25 mouse cellular contexts compared by ENCODE assay signal in genomic region chr5:91609041-91609440, GRCm38 (mm10).
DNase-seq lines count a peak whose midpoint lies in the region; ATAC-seq and TF ChIP-seq lines count a peak whose summit lies in the region.
"Had no signal": no experiment of that assay in that cellular context is flagged by ENCODE, and none has a peak within 500 bp of the region (broad histone marks: within the 10 kb centered on the region; RNA-seq: fewer than 3 reads in every experiment).

No protein-coding gene starts in this region.

- intact Hi-C loops in gastrocnemius, postnatal 14 days (cut with DNase I; ENCODE audit: low total_unique reads), result no loop called here

- H3K27ac ChIP-seq in CH12.LX (ENCODE audit: insufficient read depth, low read depth), result no peak overlapping the region
- no peak overlapping the region for H3K27ac ChIP-seq in intestine, embryonic 15.5 days
- peak overlapping the region; percentile 49; the same call in 1 of the 2 replicates for H3K27ac ChIP-seq in stomach, postnatal 0 days (replicated peaks)
- H3K27ac ChIP-seq in forebrain, postnatal 0 days (ENCODE audit: low read depth, low read length), result no peak overlapping the region
- H3K27ac ChIP-seq: forebrain, embryonic 10.5 days; forebrain, embryonic 13.5 days; heart, embryonic 15.5 days; hindbrain, embryonic 14.5 days; hindbrain, postnatal 0 days had no signal

- no peak overlapping the region for H3K4me3 ChIP-seq in CH12.LX (replicated peaks in 1 of 3; ENCODE audit: low read depth in 2 of 3, low read length in 2 of 3, poor library complexity in 1 of 3)
- no peak overlapping the region for H3K4me3 ChIP-seq in intestine, embryonic 15.5 days (replicated peaks)
- no peak overlapping the region for H3K4me3 ChIP-seq in stomach, postnatal 0 days (ENCODE audit: low read depth, low read length)
- H3K4me3 ChIP-seq in forebrain, postnatal 0 days (ENCODE audit: low read depth, low read length), result no peak overlapping the region
- H3K4me3 ChIP-seq: forebrain, embryonic 10.5 days; forebrain, embryonic 13.5 days; heart, embryonic 12.5 days; heart, embryonic 15.5 days had no signal

- no peak overlapping the region for H3K9ac ChIP-seq in CH12.LX (ENCODE audit: insufficient read depth, low read depth)
- no peak overlapping the region for H3K9ac ChIP-seq in intestine, embryonic 15.5 days
- no peak overlapping the region for H3K9ac ChIP-seq in stomach, postnatal 0 days (ENCODE audit: low read length)
- no peak overlapping the region for H3K9ac ChIP-seq in forebrain, postnatal 0 days
- H3K9ac ChIP-seq: forebrain, embryonic 13.5 days; heart, embryonic 12.5 days; heart, embryonic 15.5 days; hindbrain, embryonic 14.5 days had no signal

- no peak for DNase-seq in CH12.LX (ENCODE audit: extremely low read depth)
- peak; percentile 66 for DNase-seq in large intestine, adult 2 months (ENCODE audit: low read depth, low spot score)
- no peak for DNase-seq in stomach, postnatal 0 days (ENCODE audit: low spot score)
- no peak for DNase-seq in gastrocnemius, postnatal 14 days
- DNase-seq in frontal cortex, postnatal 14 days (ENCODE audit: low spot score in 2 of 2), result no peak
- no peak for DNase-seq in forebrain, postnatal 0 days
- DNase-seq: adrenal gland, postnatal 10 days; adrenal gland, postnatal 36 days; cerebellum, adult 18-20 months; cerebellum, adult 9-10 months; cerebellum, postnatal 14 days; gastrocnemius, postnatal 36 days; heart, adult 11 months; heart, postnatal 10 days; heart, postnatal 36 days had no signal

- H3K27me3 ChIP-seq in CH12.LX (replicated peaks), result no peaks in the 10 kb centered on the region
- no peaks in the 10 kb centered on the region for H3K27me3 ChIP-seq in intestine, embryonic 15.5 days (replicated peaks)
- H3K27me3 ChIP-seq in stomach, postnatal 0 days (ENCODE audit: control insufficient read depth, insufficient read depth, low read length), result no peaks in the 10 kb centered on the region
- H3K27me3 ChIP-seq in forebrain, postnatal 0 days (ENCODE audit: insufficient read depth, low read length), result no peaks in the 10 kb centered on the region
- H3K27me3 ChIP-seq: forebrain, embryonic 13.5 days; heart, embryonic 12.5 days; heart, embryonic 15.5 days had no signal

- TF ChIP-seq EP300 in CH12.LX (IDR thresholded peaks at IDR 0.05; ENCODE audit: low read length), result no peak
- no peak for TF ChIP-seq EP300 in stomach, postnatal 0 days (optimal IDR thresholded peaks at IDR 0.05)

- dilution Hi-C loops in CH12.LX (cut with MboI; ENCODE audit: extremely low pct_ligation_motif_present, extremely low pct_unique_long_range_greater_than_20kb, low sequenced_read_pairs), result no loop called here

- no peaks in the 10 kb centered on the region for H3K9me3 ChIP-seq in CH12.LX (replicated peaks; ENCODE audit: low read length)
- H3K9me3 ChIP-seq in intestine, embryonic 15.5 days, result no peaks in the 10 kb centered on the region
- H3K9me3 ChIP-seq in stomach, postnatal 0 days (ENCODE audit: control insufficient read depth, low read length), result no peaks in the 10 kb centered on the region
- H3K9me3 ChIP-seq in forebrain, postnatal 0 days (ENCODE audit: low read length), result no peaks in the 10 kb centered on the region
- H3K9me3 ChIP-seq: forebrain, embryonic 10.5 days; forebrain, embryonic 13.5 days; G1E; heart, embryonic 12.5 days; heart, embryonic 15.5 days had no signal

- WGBS in intestine, embryonic 15.5 days, result 73% methylated on average over 4 of the region's 4 CpGs
- WGBS in large intestine, adult 2 months, result 25% methylated on average over 4 of the region's 4 CpGs
- WGBS in stomach, postnatal 0 days, result 72% methylated on average over 4 of the region's 4 CpGs
- 84% methylated on average over 4 of the region's 4 CpGs for WGBS in forebrain, postnatal 0 days

- TF ChIP-seq RAD21 in CH12.LX (IDR thresholded peaks at IDR 0.05; ENCODE audit: low read depth, low read length), result no peak

- peaks cover 0 to 7% of the 10 kb centered on the region in 2 experiments for H3K36me3 ChIP-seq in CH12.LX (replicated peaks in 1 of 2; ENCODE audit: control insufficient read depth in 1 of 2, insufficient read depth in 1 of 2, low read length in 1 of 2)
- H3K36me3 ChIP-seq in intestine, embryonic 15.5 days, result no peaks in the 10 kb centered on the region
- H3K36me3 ChIP-seq in stomach, postnatal 0 days (ENCODE audit: control insufficient read depth, insufficient read depth, low read length), result no peaks in the 10 kb centered on the region
- no peaks in the 10 kb centered on the region for H3K36me3 ChIP-seq in forebrain, postnatal 0 days (ENCODE audit: insufficient read depth)
- H3K36me3 ChIP-seq: forebrain, embryonic 10.5 days; heart, embryonic 12.5 days; heart, embryonic 15.5 days had no signal

- peaks cover 14 to 24% of the 10 kb centered on the region in 2 experiments; a peak in 3 of 4 replicates for H3K4me1 ChIP-seq in CH12.LX (ENCODE audit: control insufficient read depth in 1 of 2, insufficient read depth in 2 of 2)
- no peaks in the 10 kb centered on the region for H3K4me1 ChIP-seq in intestine, embryonic 15.5 days (replicated peaks)
- no peaks in the 10 kb centered on the region for H3K4me1 ChIP-seq in stomach, postnatal 0 days (replicated peaks; ENCODE audit: control insufficient read depth, insufficient read depth)
- H3K4me1 ChIP-seq in forebrain, postnatal 0 days (ENCODE audit: insufficient read depth), result no peaks in the 10 kb centered on the region
- H3K4me1 ChIP-seq: forebrain, embryonic 10.5 days; forebrain, embryonic 13.5 days had no signal

- in situ Hi-C loops in CH12.LX (cut with MboI; ENCODE audit: low pct_ligation_motif_present, low pct_unique_long_range_greater_than_20kb, low sequenced_read_pairs), result no loop called here

- TF ChIP-seq POLR2A in CH12.LX (IDR thresholded peaks at IDR 0.05; ENCODE audit: low read depth, low read length), result no peak

- H3K79me2 ChIP-seq in CH12.LX (replicated peaks; ENCODE audit: control insufficient read depth, extremely low read depth, insufficient read depth, poor library complexity, severe bottlenecking), result no peaks in the 10 kb centered on the region; the same call in 1 of the 2 replicates

- 0 out of 2 replicates have a peak, but pooled peaks have one; percentile 16 for ATAC-seq in intestine, embryonic 15.5 days
- ATAC-seq in stomach, postnatal 0 days (ENCODE audit: low FRiP score, low TSS enrichment), result no peak
- no peak for ATAC-seq in forebrain, postnatal 0 days
- ATAC-seq: forebrain, embryonic 13.5 days; forebrain, embryonic 16.5 days; hindbrain, postnatal 0 days; inflammation-experienced regulatory T-cells, adult 6 months had no signal

- no peak for TF ChIP-seq CTCF in CH12.LX (conservative IDR thresholded peaks at IDR 0.05 in 1 of 2, IDR thresholded peaks at IDR 0.05 in 1 of 2; ENCODE audit: low read depth in 2 of 2, low read length in 2 of 2)
- no peak for TF ChIP-seq CTCF in stomach, postnatal 0 days (IDR thresholded peaks at IDR 0.05; ENCODE audit: low read depth)
- no peak for TF ChIP-seq CTCF in forebrain, postnatal 0 days (IDR thresholded peaks at IDR 0.05; ENCODE audit: low read depth)

- H3K4me2 ChIP-seq in CH12.LX (ENCODE audit: insufficient read depth, low read depth, poor library complexity, severe bottlenecking), result no peak overlapping the region
- no peak overlapping the region for H3K4me2 ChIP-seq in intestine, embryonic 15.5 days (replicated peaks)
- H3K4me2 ChIP-seq in stomach, postnatal 0 days (replicated peaks; ENCODE audit: low read depth), result no peak overlapping the region
- no peak overlapping the region for H3K4me2 ChIP-seq in forebrain, postnatal 0 days (ENCODE audit: low read depth)
- H3K4me2 ChIP-seq: forebrain, embryonic 13.5 days; heart, embryonic 12.5 days; heart, embryonic 15.5 days; hindbrain, embryonic 14.5 days had no signal

TF ChIP-seq in CH12.LX, 34 proteins besides CTCF, POLR2A, EP300 and RAD21:
- 0 out of 2 replicates have a peak, but pooled peaks have one; percentile 26 for TF ChIP-seq ZNF384 (IDR thresholded peaks at IDR 0.05; ENCODE audit: low read depth, low read length)
- TF ChIP-seq ETS1 (conservative IDR thresholded peaks at IDR 0.05; ENCODE audit: low read depth, low read length), result no peak
